Mouse (Mus musculus) heart, adult 11 months (tissue): Measurements from ENCODE around the gene Hecw1.
"Not testable (repeated sequence)": the region's sequence is repeated elsewhere in the genome, so short reads cannot be mapped to it uniquely, and the experiment has no call there.

Experiments
- DNase-seq: peaks from one replicate; pipeline ENCODE4 v3.0.0; 2022

Hecw1 gene

GRCm38 (mm10) chr13:14327252-14327651 is 195.8 kb downstream of the Hecw1 start:
- no peak for DNase-seq

DNA sequence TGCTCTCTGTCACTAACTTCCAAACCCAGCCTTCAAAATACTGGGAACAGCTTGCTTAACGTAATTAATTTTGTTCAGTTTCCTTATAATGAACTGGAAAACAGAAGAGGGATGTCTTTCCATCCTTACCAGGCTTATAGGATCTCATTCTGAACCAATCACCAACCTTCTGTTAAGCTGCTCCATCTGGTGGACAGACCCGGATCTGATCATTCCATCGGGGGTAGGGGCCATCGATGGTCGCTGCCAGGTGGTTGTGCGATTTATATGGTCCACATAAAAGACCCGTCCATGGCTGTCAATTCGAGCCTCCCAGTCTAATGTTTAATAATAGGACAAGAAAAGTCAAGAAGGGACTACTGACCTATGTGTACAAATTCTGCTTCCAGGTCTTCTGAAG is 216.4 kb downstream of the Hecw1 start:
- DNase-seq = no peak

DNA sequence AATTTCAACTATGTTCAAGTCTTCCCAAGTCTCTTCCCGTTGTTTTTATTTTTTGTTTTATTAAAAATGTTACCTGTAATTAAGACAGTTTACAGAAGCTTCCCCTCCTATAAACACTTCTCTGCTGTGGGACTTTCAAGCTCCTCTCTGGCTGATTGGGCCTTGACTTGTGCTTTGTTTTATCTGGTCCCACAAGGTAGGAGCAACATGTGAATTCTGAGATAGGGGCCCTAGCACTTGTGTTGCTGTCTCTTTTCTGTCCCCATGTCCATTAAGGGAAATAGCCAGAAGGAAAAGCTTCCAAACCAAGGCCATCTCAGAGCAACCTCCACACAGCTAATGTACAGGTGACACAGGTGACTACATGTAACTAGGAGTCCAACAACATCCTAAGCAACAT is 218.9 kb downstream of the Hecw1 start:
- no peak for DNase-seq

GRCm38 (mm10) chr13:14302921-14303320 is 220.1 kb downstream of the Hecw1 start:
- DNase-seq = no peak

DNA sequence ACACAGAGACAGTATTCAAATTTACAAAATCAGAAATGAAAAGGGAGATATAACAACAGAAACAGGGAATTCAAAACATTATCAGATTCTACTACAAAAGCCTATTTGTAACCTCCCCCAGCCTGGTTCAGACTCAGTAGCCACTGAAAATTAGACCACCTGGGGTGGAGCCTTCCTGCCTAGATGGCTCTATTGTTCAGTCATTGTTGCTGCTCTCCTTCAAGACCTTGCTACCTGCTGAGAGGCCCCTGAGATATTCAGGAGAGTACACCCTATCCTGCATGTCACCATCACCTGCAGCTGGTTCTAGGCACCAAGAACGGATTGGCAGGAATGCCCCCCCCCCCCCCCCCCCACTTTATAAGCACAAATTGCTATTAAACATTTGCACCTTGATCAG is 233.0 kb downstream of the Hecw1 start:
- DNase-seq = no peak

DNA sequence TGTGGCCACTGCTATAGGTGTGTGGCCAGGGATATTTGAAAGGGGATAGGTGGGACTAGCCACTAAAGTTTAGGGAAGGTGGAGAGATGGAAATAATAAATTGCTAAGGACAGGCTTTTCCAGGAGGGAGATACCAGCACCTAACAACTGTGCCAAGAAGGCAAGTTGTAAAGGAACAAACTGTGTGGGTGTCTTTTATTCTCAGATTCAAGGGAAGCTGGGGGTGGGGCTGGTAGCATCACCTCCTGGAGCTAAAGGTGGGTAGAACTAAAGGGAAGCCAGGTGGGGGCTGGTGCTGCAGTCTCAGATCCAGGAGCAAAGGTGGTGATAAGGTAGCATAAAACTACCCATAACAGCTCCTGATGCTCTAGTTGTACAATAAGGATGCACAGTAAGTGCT is 251.6 kb downstream of the Hecw1 start:
- DNase-seq = no peak

- not testable (repeated sequence) for DNase-seq
Measured at GRCm38 (mm10) chr13:14260939-14261338, 262.1 kb downstream of the Hecw1 start.

- no peak for DNase-seq
Measured at GRCm38 (mm10) chr13:14245946-14246345, 277.1 kb downstream of the Hecw1 start.

- no peak for DNase-seq
Measured at GRCm38 (mm10) chr13:14179669-14180068, 343.4 kb downstream of the Hecw1 start.

DNA sequence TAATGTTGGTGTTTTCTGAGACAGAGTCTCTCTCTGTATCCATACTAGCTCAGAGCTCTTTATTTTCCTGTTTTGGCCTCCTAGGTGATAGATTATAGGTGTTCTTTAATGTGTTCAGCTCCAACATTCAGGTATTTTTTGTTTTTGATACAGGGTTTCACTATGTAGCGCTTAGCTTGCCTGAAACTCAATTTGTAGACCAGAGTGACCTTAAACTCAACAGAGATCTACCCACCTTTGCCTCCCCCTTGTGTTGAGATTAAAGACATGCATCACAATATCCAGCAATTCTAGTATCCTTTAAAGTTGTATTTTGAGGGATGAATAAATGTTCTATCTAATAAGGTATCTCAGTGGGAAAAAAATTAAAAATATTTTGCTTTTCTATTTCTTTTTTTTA is 345.0 kb downstream of the Hecw1 start:
- DNase-seq = no peak
